Mouse (Mus musculus) forebrain, embryonic 14.5 days (tissue): ENCODE measurements around the gene Rpl27a. TPM values are rescaled to one million over a fixed set of nuclear protein-coding genes. Genes with fewer than 3 reads are reported as not detected.
A peak's percentile ranks its signal among the peaks of the same experiment; 100 is the strongest.

Source experiments
- ATAC-seq: fragments of 200-750 bp; cut with Nextera tagmentation; 2 replicates; pipeline ENCODE4 v1.8.0; 2017; ENCODE audit warnings: mild to moderate bottlenecking, moderate library complexity
- DNase-seq: peaks from one replicate; pipeline ENCODE4 v3.0.0-alpha.2; 2015; ENCODE audit warnings: low spot score
- H3K27ac ChIP-seq: fragments of 300-500 bp; sonication (generic); 2 replicates; pipeline ENCODE4 v1.5.1; 2014; ENCODE audit warnings: low read depth, mild to moderate bottlenecking, control low read depth, low read length, moderate library complexity
- H3K27me3 ChIP-seq: fragments of 300-500 bp; sonication (generic); replicated peaks from 2 replicates; pipeline ENCODE4 v1.6.1; 2014; ENCODE audit warnings: low read length, control low read depth, mixed read lengths; ENCODE audit not compliant: control insufficient read depth, insufficient read depth
- H3K36me3 ChIP-seq: fragments of 300-500 bp; sonication (generic); 2 replicates; pipeline ENCODE4 v1.6.1; 2014; ENCODE audit warnings: low read length, control low read depth; ENCODE audit not compliant: control insufficient read depth, insufficient read depth
- H3K4me1 ChIP-seq: fragments of 300-500 bp; sonication (generic); 2 replicates; pipeline ENCODE4 v1.6.1; 2014; ENCODE audit warnings: antibody characterized with exemption, low read length, control low read depth; ENCODE audit not compliant: control insufficient read depth, insufficient read depth
- H3K4me2 ChIP-seq: fragments of 300-500 bp; sonication (generic); 2 replicates; pipeline ENCODE4 v1.6.1; 2014; ENCODE audit warnings: mild to moderate bottlenecking, control low read depth, low read length
- H3K4me3 ChIP-seq: fragments of 300-500 bp; sonication (generic); 2 replicates; pipeline ENCODE4 v1.5.1; 2014; ENCODE audit warnings: low read depth, low read length, control low read depth
- H3K9ac ChIP-seq: fragments of 300-500 bp; sonication (generic); 2 replicates; pipeline ENCODE4 v1.6.1; 2014; ENCODE audit warnings: mild to moderate bottlenecking, low read length, control low read depth, moderate library complexity
- H3K9me3 ChIP-seq: fragments of 300-500 bp; sonication (generic); replicated peaks from 2 replicates; pipeline ENCODE4 v1.6.1; 2016; ENCODE audit warnings: low read length, control low read depth, mixed read lengths; ENCODE audit not compliant: control insufficient read depth
- WGBS: fragments of 180-500 bp; shearing (Covaris S2); extraction: QIAGEN DNeasy Blood & Tissue Kit; methylation state at CpG from one replicate; pipeline ENCODE4 v1.1.7; 2014; 5-methylcytosine and 5-hydroxymethylcytosine counted together
- polyA plus RNA-seq: library from polyadenylated mRNA; unstranded; fragments of >200 nt; fragmentation: Nextera tagmentation; extraction: Ambion mirVana; gene quantifications from 2 replicates; pipeline ENCODE4 v1.2.1, GENCODE M21; 2014

The Rpl27a gene
- polyA plus RNA-seq, 1 experiment from 2014 or later, result 100 TPM

DNA sequence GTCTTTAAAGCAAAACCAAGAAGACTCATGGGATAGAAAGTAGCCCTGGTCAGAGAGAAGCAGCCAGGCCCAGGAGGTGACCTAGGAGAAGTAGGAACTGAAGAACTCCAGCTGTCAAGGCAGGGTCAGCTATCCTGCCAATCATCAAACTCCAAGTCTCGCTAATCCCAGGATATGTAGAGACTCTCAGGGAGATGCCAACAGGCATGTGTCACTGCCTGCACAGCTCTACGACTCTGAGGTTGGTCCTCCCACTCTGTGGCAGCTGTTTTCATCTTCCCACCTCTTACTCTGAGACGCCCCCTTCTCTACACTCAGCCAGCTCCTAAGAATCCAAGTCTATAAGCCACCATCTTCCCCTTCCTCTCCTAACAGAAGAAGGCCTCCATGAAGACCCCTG, 13.7 kb downstream of the Rpl27a start:
- H3K4me1 ChIP-seq, result peaks cover 14% of the 10 kb centered on the region
- H3K27me3 ChIP-seq, result no peaks in the 10 kb centered on the region
- H3K36me3 ChIP-seq, result no peaks in the 10 kb centered on the region
- 74% methylated on average over 3 of the region's 3 CpGs for whole genome bisulfite sequencing
- no peak overlapping the region for H3K9ac ChIP-seq
- ATAC-seq (no peak), DNase-seq (no peak)
- no peak overlapping the region for H3K4me2 ChIP-seq
- no peak overlapping the region for H3K4me3 ChIP-seq
- H3K27ac ChIP-seq, result no peak overlapping the region
- no peaks in the 10 kb centered on the region for H3K9me3 ChIP-seq

DNA sequence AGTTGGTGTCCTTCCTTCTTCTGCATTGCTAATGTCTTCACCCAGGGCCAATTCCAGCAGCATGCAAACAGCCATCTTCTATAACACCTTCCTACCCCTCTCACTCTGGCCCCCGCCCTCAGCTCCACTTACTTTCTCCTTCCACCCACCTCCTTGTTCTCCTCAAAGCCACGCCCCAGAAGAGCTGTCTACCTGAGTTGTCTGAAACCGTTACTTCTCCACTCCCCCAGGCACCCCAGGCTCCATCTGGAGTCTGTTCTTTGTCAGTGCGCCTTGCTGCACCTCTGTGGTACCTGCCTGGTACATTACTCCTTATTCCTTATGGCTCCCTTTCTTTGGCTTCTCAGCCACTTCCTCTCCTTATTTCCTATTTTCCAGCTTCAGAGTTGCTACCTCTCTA, 14.2 kb downstream of the Rpl27a start:
- H3K36me3 ChIP-seq, result no peaks in the 10 kb centered on the region
- H3K4me3 ChIP-seq, result no peak overlapping the region
- no peak overlapping the region for H3K27ac ChIP-seq
- DNase-seq (no peak), ATAC-seq (no peak)
- WGBS, result 83% methylated on average over 4 of the region's 4 CpGs
- no peaks in the 10 kb centered on the region for H3K27me3 ChIP-seq
- peaks cover 14% of the 10 kb centered on the region for H3K4me1 ChIP-seq
- H3K4me2 ChIP-seq, result no peak overlapping the region
- H3K9ac ChIP-seq, result no peak overlapping the region
- no peaks in the 10 kb centered on the region for H3K9me3 ChIP-seq

DNA sequence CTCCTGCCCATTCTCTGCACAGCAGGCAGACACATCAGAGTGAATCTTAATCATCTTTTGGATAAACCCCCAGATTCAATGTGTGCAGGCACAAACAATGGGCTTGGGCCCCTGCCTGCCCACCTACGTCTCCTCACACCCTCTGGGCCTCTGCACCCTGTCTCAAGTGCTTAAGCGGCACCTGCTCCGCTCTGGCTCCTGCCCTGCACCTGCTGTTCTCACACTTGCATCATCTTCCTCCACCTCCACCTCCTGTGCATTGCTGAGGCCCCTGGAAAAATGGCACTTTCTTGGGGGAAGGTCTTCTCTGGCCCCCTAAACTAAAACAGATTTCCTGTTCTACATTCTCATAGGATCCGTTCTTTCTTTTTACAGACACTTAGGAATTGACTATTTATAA, 14.9 kb downstream of the Rpl27a start:
- Histone ChIP-seq H3K9me3 (no peaks in the 10 kb centered on the region), H3K27me3 (no peaks in the 10 kb centered on the region), H3K36me3 (no peaks in the 10 kb centered on the region), H3K9ac (no peak overlapping the region), H3K27ac (no peak overlapping the region), H3K4me3 (no peak overlapping the region), H3K4me2 (no peak overlapping the region), H3K4me1 (peaks cover 14% of the 10 kb centered on the region)
- DNase-seq (no peak), ATAC-seq (no peak)
- WGBS, result 76% methylated on average over 4 of the region's 4 CpGs

DNA sequence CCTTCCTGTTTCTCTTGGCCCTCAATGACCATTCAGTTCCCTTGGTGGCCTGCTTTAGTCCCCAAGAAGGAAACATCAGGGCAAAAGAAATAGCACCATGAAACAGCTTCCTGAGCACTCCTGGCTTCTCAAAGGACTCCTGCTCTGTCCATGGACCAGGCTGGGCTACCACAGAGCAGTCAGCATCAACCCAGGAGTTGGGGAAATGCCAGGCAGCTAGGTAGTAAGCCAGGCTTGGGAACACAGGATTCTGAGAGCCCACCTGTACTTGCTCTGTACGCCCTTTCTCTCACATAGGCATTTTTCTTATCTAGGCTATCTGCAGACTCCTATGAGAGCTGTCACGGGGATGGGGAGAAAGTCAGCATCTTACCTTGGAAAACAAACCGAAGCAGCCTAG, 16.0 kb downstream of the Rpl27a start:
- H3K4me1 ChIP-seq, result peaks cover 14% of the 10 kb centered on the region
- H3K4me3 ChIP-seq, result no peak overlapping the region
- H3K27ac ChIP-seq, result no peak overlapping the region
- H3K4me2 ChIP-seq, result no peak overlapping the region
- DNase-seq, result no peak
- no peaks in the 10 kb centered on the region for H3K27me3 ChIP-seq
- no peaks in the 10 kb centered on the region for H3K36me3 ChIP-seq
- no peaks in the 10 kb centered on the region for H3K9me3 ChIP-seq
- H3K9ac ChIP-seq, result no peak overlapping the region
- 97% methylated on average over 3 of the region's 3 CpGs for WGBS
- no peak for ATAC-seq

DNA sequence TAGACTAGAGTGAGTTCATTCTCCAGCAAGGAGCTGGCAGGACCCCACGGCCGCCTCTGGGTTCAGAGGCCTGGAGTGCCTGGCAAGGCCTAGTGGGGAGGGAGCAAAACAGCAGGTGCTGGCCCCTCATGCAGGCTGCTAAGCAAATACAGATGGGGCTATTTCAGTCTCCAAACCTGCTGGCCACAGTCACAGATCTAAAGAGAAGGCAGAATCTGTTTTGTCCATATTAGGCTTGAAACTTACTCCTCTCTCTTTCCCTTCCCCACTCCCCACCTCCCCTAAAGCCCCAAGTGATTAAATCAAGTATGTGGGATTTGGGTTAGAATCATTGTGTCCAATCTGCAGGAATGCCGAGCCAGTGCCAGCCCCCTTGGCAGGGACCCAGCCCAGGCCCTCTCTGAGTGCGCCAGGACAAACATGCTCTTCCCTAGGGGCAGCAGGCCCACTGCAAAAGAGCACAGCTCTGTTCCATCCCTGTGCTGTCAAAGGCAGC, 17.6 kb downstream of the Rpl27a start:
- no peak overlapping the region for H3K9ac ChIP-seq
- no peaks in the 10 kb centered on the region for H3K9me3 ChIP-seq
- peak overlapping the region; percentile 52 for H3K27ac ChIP-seq
- no peaks in the 10 kb centered on the region for H3K27me3 ChIP-seq
- H3K4me1 ChIP-seq, result peaks cover 14% of the 10 kb centered on the region
- no peak overlapping the region for H3K4me2 ChIP-seq
- peak; percentile 82 for DNase-seq
- ATAC-seq, result peak; percentile 95
- H3K4me3 ChIP-seq, result no peak overlapping the region
- H3K36me3 ChIP-seq, result no peaks in the 10 kb centered on the region
- 21% methylated on average over 4 of the region's 4 CpGs for WGBS

DNA sequence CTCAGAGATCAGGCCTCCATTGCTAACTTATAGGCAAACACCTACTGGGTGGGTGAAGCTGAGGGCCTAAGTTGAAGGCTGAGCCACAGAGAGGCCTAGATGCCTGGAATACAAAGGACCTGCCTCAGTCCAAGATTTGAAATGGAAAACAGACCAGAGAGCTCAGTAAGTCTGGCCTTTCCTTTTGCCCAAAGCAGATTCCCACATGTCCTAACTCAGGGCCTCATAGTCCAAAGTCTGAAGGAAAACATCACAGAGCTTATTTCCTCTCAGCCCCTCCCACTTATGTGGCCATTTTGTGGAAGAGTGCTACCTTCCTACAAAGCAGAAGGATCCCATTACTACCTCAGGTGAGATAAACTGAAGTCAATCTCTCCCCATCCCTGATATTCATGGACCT, 22.0 kb downstream of the Rpl27a start:
- Histone ChIP-seq H3K4me2 (no peak overlapping the region), H3K9ac (no peak overlapping the region), H3K27me3 (no peaks in the 10 kb centered on the region), H3K36me3 (no peaks in the 10 kb centered on the region), H3K4me1 (peaks cover 11% of the 10 kb centered on the region), H3K27ac (no peak overlapping the region), H3K9me3 (no peaks in the 10 kb centered on the region), H3K4me3 (no peak overlapping the region)
- DNase-seq, result no peak
- ATAC-seq, result no peak

- Histone ChIP-seq H3K4me2 (no peak overlapping the region), H3K27ac (no peak overlapping the region), H3K36me3 (no peaks in the 10 kb centered on the region), H3K9me3 (no peaks in the 10 kb centered on the region), H3K4me1 (peaks cover 3% of the 10 kb centered on the region; the same call in 1 of the 2 replicates), H3K4me3 (no peak overlapping the region), H3K9ac (no peak overlapping the region), H3K27me3 (no peaks in the 10 kb centered on the region)
- WGBS, result 95% methylated on average over 10 of the region's 10 CpGs
- DNase-seq, result no peak
- no peak for ATAC-seq
These were observed 22.8 kb downstream of the Rpl27a start for GRCm38 (mm10) chr7:109541609-109542363.

- Histone ChIP-seq H3K27me3 (no peaks in the 10 kb centered on the region), H3K4me1 (no peaks in the 10 kb centered on the region), H3K27ac (no peak overlapping the region), H3K9ac (no peak overlapping the region), H3K9me3 (no peaks in the 10 kb centered on the region), H3K4me2 (no peak overlapping the region), H3K4me3 (no peak overlapping the region), H3K36me3 (no peaks in the 10 kb centered on the region)
- no peak for ATAC-seq
- no peak for DNase-seq
- 94% methylated on average over 3 of the region's 3 CpGs for WGBS
These were observed 23.3 kb downstream of the Rpl27a start for GRCm38 (mm10) chr7:109542364-109542628.

GRCm38 (mm10) chr7:109544792-109545191, 25.8 kb downstream of the Rpl27a start:
- H3K27ac ChIP-seq, result no peak overlapping the region
- DNase-seq (no peak), ATAC-seq (no peak)
- no peak overlapping the region for H3K4me2 ChIP-seq
- 83% methylated on average over 5 of the region's 5 CpGs for WGBS
- H3K9ac ChIP-seq, result no peak overlapping the region
- H3K27me3 ChIP-seq, result no peaks in the 10 kb centered on the region
- no peaks in the 10 kb centered on the region for H3K9me3 ChIP-seq
- H3K4me1 ChIP-seq, result no peaks in the 10 kb centered on the region
- H3K36me3 ChIP-seq, result no peaks in the 10 kb centered on the region
- no peak overlapping the region for H3K4me3 ChIP-seq
